In genomic region chr16:97438191-97438590, GRCm38 (mm10) we compare ENCODE assay signal across 29 mouse cellular contexts. TPM values are rescaled to one million over a fixed set of nuclear protein-coding genes. Genes with fewer than 3 reads are reported as not detected.
A peak's percentile ranks its signal among the peaks of the same experiment; 100 is the strongest.
DNase-seq lines count a peak whose midpoint lies in the region; ATAC-seq and TF ChIP-seq lines count a peak whose summit lies in the region.
"Had no signal": no experiment of that assay in that cellular context is flagged by ENCODE, and none has a peak within 500 bp of the region (broad histone marks: within the 10 kb centered on the region; RNA-seq: fewer than 3 reads in every experiment).

No protein-coding gene starts in this region.

- no peaks in the 10 kb centered on the region for H3K36me3 ChIP-seq in hindbrain, postnatal 0 days (ENCODE audit: insufficient read depth, low read length)
- no peaks in the 10 kb centered on the region for H3K36me3 ChIP-seq in hindbrain, embryonic 14.5 days (replicated peaks; ENCODE audit: control insufficient read depth, insufficient read depth)
- H3K36me3 ChIP-seq in midbrain, postnatal 0 days (ENCODE audit: insufficient read depth, low read length): no peaks in the 10 kb centered on the region
- H3K36me3 ChIP-seq in midbrain, embryonic 16.5 days (ENCODE audit: control insufficient read depth, insufficient read depth, low read length): no peaks in the 10 kb centered on the region
- H3K36me3 ChIP-seq in liver, embryonic 11.5 days (ENCODE audit: control insufficient read depth, insufficient read depth, low read length): no peaks in the 10 kb centered on the region
- H3K36me3 ChIP-seq: embryonic facial prominence, embryonic 13.5 days; heart, embryonic 10.5 days; heart, embryonic 15.5 days; limb, embryonic 12.5 days; liver, embryonic 12.5 days; midbrain, embryonic 10.5 days; midbrain, embryonic 15.5 days; neural tube, embryonic 12.5 days had no signal

- DNase-seq in cerebellum, postnatal 14 days: peak; percentile 50 to 67
- no peak for DNase-seq in cerebellum, adult 11-12 months
- peak; percentile 32 for DNase-seq in hindbrain, postnatal 0 days (ENCODE audit: low spot score)
- no peak for DNase-seq in hindbrain, embryonic 14.5 days (ENCODE audit: low spot score)
- DNase-seq in midbrain, postnatal 0 days (ENCODE audit: low spot score): peak; percentile 40
- no peak for DNase-seq in liver, embryonic 11.5 days (ENCODE audit: low spot score)
- DNase-seq: adrenal gland, postnatal 14 days; cerebellum, adult 9-10 months; heart, adult 11 months; kidney, adult 8-10 months; kidney, postnatal 10 days; layer of hippocampus, postnatal 36 days; liver, postnatal 0 days; right cerebral cortex, adult 18-20 months; spleen, adult 18-20 months; thymus, postnatal 36 days had no signal

- ATAC-seq in hindbrain, postnatal 0 days: peak; percentile 58
- no peak for ATAC-seq in hindbrain, embryonic 14.5 days (ENCODE audit: low FRiP score)
- ATAC-seq in midbrain, postnatal 0 days (ENCODE audit: low FRiP score): no peak
- ATAC-seq in midbrain, embryonic 16.5 days: no peak
- no peak for ATAC-seq in liver, embryonic 11.5 days (replicated peaks; ENCODE audit: low FRiP score)
- ATAC-seq: intestine, embryonic 16.5 days; liver, embryonic 12.5 days; liver, postnatal 0 days; midbrain, embryonic 15.5 days; Patski had no signal

- no peaks in the 10 kb centered on the region for H3K9me3 ChIP-seq in hindbrain, postnatal 0 days (ENCODE audit: low read length)
- H3K9me3 ChIP-seq in hindbrain, embryonic 14.5 days (ENCODE audit: control insufficient read depth, low read length): no peaks in the 10 kb centered on the region
- no peaks in the 10 kb centered on the region for H3K9me3 ChIP-seq in midbrain, postnatal 0 days (ENCODE audit: low read length)
- no peaks in the 10 kb centered on the region for H3K9me3 ChIP-seq in midbrain, embryonic 16.5 days (replicated peaks; ENCODE audit: control insufficient read depth, low read length, poor library complexity, severe bottlenecking)
- H3K9me3 ChIP-seq in liver, embryonic 11.5 days (ENCODE audit: control insufficient read depth, low read length): no peaks in the 10 kb centered on the region
- H3K9me3 ChIP-seq: embryonic facial prominence, embryonic 13.5 days; heart, embryonic 10.5 days; heart, embryonic 15.5 days; limb, embryonic 12.5 days; liver, embryonic 12.5 days; midbrain, embryonic 10.5 days; midbrain, embryonic 15.5 days; neural tube, embryonic 12.5 days had no signal

- H3K27ac ChIP-seq in hindbrain, postnatal 0 days: no peak overlapping the region
- H3K27ac ChIP-seq in hindbrain, embryonic 14.5 days: no peak overlapping the region
- no peak overlapping the region for H3K27ac ChIP-seq in midbrain, postnatal 0 days (ENCODE audit: low read depth, low read length)
- no peak overlapping the region for H3K27ac ChIP-seq in midbrain, embryonic 16.5 days (ENCODE audit: low read length)
- H3K27ac ChIP-seq in liver, embryonic 11.5 days (ENCODE audit: low read depth, low read length): no peak overlapping the region
- H3K27ac ChIP-seq: embryonic facial prominence, embryonic 13.5 days; heart, embryonic 10.5 days; heart, embryonic 15.5 days; limb, embryonic 12.5 days; liver, embryonic 12.5 days; midbrain, embryonic 10.5 days; midbrain, embryonic 15.5 days; neural tube, embryonic 12.5 days had no signal

- H3K4me1 ChIP-seq in hindbrain, postnatal 0 days (ENCODE audit: insufficient read depth, low read length): no peaks in the 10 kb centered on the region
- H3K4me1 ChIP-seq in hindbrain, embryonic 14.5 days (replicated peaks; ENCODE audit: control insufficient read depth, insufficient read depth, low read length): no peaks in the 10 kb centered on the region
- H3K4me1 ChIP-seq in midbrain, postnatal 0 days (ENCODE audit: insufficient read depth, low read length): no peaks in the 10 kb centered on the region
- H3K4me1 ChIP-seq in midbrain, embryonic 16.5 days (ENCODE audit: control insufficient read depth, insufficient read depth, low read length): no peaks in the 10 kb centered on the region
- no peaks in the 10 kb centered on the region for H3K4me1 ChIP-seq in liver, embryonic 11.5 days (replicated peaks; ENCODE audit: control insufficient read depth, insufficient read depth, low read length)
- H3K4me1 ChIP-seq: embryonic facial prominence, embryonic 13.5 days; heart, embryonic 10.5 days; heart, embryonic 15.5 days; limb, embryonic 12.5 days; liver, embryonic 12.5 days; midbrain, embryonic 10.5 days; midbrain, embryonic 15.5 days; neural tube, embryonic 12.5 days had no signal

- H3K27me3 ChIP-seq in hindbrain, postnatal 0 days (ENCODE audit: insufficient read depth, low read length): no peaks in the 10 kb centered on the region
- H3K27me3 ChIP-seq in hindbrain, embryonic 14.5 days (ENCODE audit: control insufficient read depth, insufficient read depth, low read length): no peaks in the 10 kb centered on the region
- H3K27me3 ChIP-seq in midbrain, postnatal 0 days (ENCODE audit: insufficient read depth, low read length): no peaks in the 10 kb centered on the region
- no peaks in the 10 kb centered on the region for H3K27me3 ChIP-seq in midbrain, embryonic 16.5 days (ENCODE audit: control insufficient read depth, insufficient read depth, low read depth, low read length)
- H3K27me3 ChIP-seq in liver, embryonic 11.5 days (replicated peaks; ENCODE audit: control insufficient read depth, insufficient read depth, low read length): no peaks in the 10 kb centered on the region
- H3K27me3 ChIP-seq: embryonic facial prominence, embryonic 13.5 days; heart, embryonic 15.5 days; limb, embryonic 12.5 days; liver, embryonic 12.5 days; midbrain, embryonic 15.5 days; neural tube, embryonic 12.5 days had no signal

- TF ChIP-seq CTCF in hindbrain, postnatal 0 days (IDR thresholded peaks at IDR 0.05; ENCODE audit: low read depth): no peak
- no peak for TF ChIP-seq CTCF in midbrain, postnatal 0 days (IDR thresholded peaks at IDR 0.05)

- H3K4me3 ChIP-seq in hindbrain, postnatal 0 days (ENCODE audit: low read length): no peak overlapping the region
- no peak overlapping the region for H3K4me3 ChIP-seq in hindbrain, embryonic 14.5 days (replicated peaks; ENCODE audit: low read length)
- H3K4me3 ChIP-seq in midbrain, postnatal 0 days (ENCODE audit: low read depth, low read length): no peak overlapping the region
- H3K4me3 ChIP-seq in midbrain, embryonic 16.5 days (ENCODE audit: low read depth, low read length): no peak overlapping the region
- no peak overlapping the region for H3K4me3 ChIP-seq in liver, embryonic 11.5 days (ENCODE audit: low read depth, low read length)
- H3K4me3 ChIP-seq: embryonic facial prominence, embryonic 13.5 days; heart, embryonic 10.5 days; heart, embryonic 15.5 days; limb, embryonic 12.5 days; liver, embryonic 12.5 days; midbrain, embryonic 10.5 days; midbrain, embryonic 15.5 days; myocyte; neural tube, embryonic 12.5 days had no signal

- WGBS in hindbrain, postnatal 0 days: 61% methylated on average over 3 of the region's 3 CpGs
- WGBS in hindbrain, embryonic 14.5 days: 73% methylated on average over 3 of the region's 3 CpGs
- WGBS in midbrain, postnatal 0 days: 73% methylated on average over 3 of the region's 3 CpGs
- WGBS in midbrain, embryonic 16.5 days: 72% methylated on average over 3 of the region's 3 CpGs
- WGBS in liver, embryonic 11.5 days: 77% methylated on average over 3 of the region's 3 CpGs

- H3K9ac ChIP-seq in hindbrain, postnatal 0 days (replicated peaks; ENCODE audit: low read length): no peak overlapping the region
- H3K9ac ChIP-seq in hindbrain, embryonic 14.5 days: no peak overlapping the region
- H3K9ac ChIP-seq in midbrain, postnatal 0 days (replicated peaks; ENCODE audit: low read length, poor library complexity, severe bottlenecking): no peak overlapping the region
- no peak overlapping the region for H3K9ac ChIP-seq in midbrain, embryonic 16.5 days (ENCODE audit: low read depth, low read length)
- no peak overlapping the region for H3K9ac ChIP-seq in liver, embryonic 11.5 days (ENCODE audit: low read depth, low read length)
- H3K9ac ChIP-seq: embryonic facial prominence, embryonic 13.5 days; heart, embryonic 15.5 days; limb, embryonic 12.5 days; liver, embryonic 12.5 days; liver, postnatal 0 days; midbrain, embryonic 15.5 days; neural tube, embryonic 12.5 days had no signal

- H3K4me2 ChIP-seq in hindbrain, postnatal 0 days (ENCODE audit: low read depth, low read length): no peak overlapping the region
- no peak overlapping the region for H3K4me2 ChIP-seq in hindbrain, embryonic 14.5 days (replicated peaks)
- no peak overlapping the region for H3K4me2 ChIP-seq in midbrain, postnatal 0 days (ENCODE audit: low read depth, low read length, poor library complexity, severe bottlenecking)
- no peak overlapping the region for H3K4me2 ChIP-seq in midbrain, embryonic 16.5 days (ENCODE audit: low read length)
- no peak overlapping the region for H3K4me2 ChIP-seq in liver, embryonic 11.5 days
- H3K4me2 ChIP-seq: embryonic facial prominence, embryonic 13.5 days; heart, embryonic 15.5 days; limb, embryonic 12.5 days; liver, embryonic 12.5 days; midbrain, embryonic 15.5 days; neural tube, embryonic 12.5 days had no signal

RNA-seq across cellular contexts. Expression of gene Mx1, which starts 24.5 kb away (rescaled TPM):
- total RNA-seq in hindbrain, postnatal 0 days (2014; rRNA removed): 0.42 and 0.86 TPM in 2 replicates
- polyA plus RNA-seq in hindbrain, postnatal 0 days (2015; fragmentation: Nextera tagmentation; extraction: Ambion mirVana): 0.21 TPM in 1 of 2 replicates, not detected in the other
- polyA plus RNA-seq in hindbrain, embryonic 14.5 days (2014; fragmentation: Nextera tagmentation; extraction: Ambion mirVana): 0.25 TPM in 1 of 2 replicates, not detected in the other
- total RNA-seq in midbrain, postnatal 0 days (2014; rRNA removed): 0.05 and 0.38 TPM in 2 replicates
- 0.05 and 0.15 TPM in 2 replicates for polyA plus RNA-seq in midbrain, postnatal 0 days (2015; fragmentation: Nextera tagmentation; extraction: Ambion mirVana)
- 0.06 TPM in 1 of 2 replicates, not detected in the other for polyA plus RNA-seq in midbrain, embryonic 16.5 days (2015; fragmentation: Nextera tagmentation; extraction: Ambion mirVana)
- 0.38 and 0.66 TPM in 2 replicates for polyA plus RNA-seq in liver, embryonic 11.5 days (2014; fragmentation: Nextera tagmentation; extraction: Ambion mirVana)
- polyA plus RNA-seq: heart, embryonic 10.5 days; heart, embryonic 15.5 days; hindbrain, embryonic 11.5 days; limb, embryonic 12.5 days; midbrain, embryonic 10.5 days had no signal

Comparison
In these comparisons a context has a peak if more than half of its experiments do, and no peak if none do; other contexts are left out.
1. DNase-seq: peak in cerebellum, postnatal 14 days (2 of 2), hindbrain, postnatal 0 days (single experiment) and midbrain, postnatal 0 days (single experiment); none in cerebellum, adult 11-12 months (single experiment), hindbrain, embryonic 14.5 days (single experiment) and liver, embryonic 11.5 days (single experiment).